Mouse (Mus musculus) heart, postnatal 0 days (tissue): ENCODE results near the gene Brca1.

Experiments used
- CTCF ChIP-seq: IDR thresholded peaks from 2 replicates; pipeline ENCODE4 v1.5.1; 2016; ENCODE audit warnings: antibody characterized with exemption, control low read depth, low read depth
- EP300 ChIP-seq: IDR thresholded peaks from 2 replicates; pipeline ENCODE4 v1.6.1; 2016; ENCODE audit warnings: antibody characterized with exemption, low read depth

DNA sequence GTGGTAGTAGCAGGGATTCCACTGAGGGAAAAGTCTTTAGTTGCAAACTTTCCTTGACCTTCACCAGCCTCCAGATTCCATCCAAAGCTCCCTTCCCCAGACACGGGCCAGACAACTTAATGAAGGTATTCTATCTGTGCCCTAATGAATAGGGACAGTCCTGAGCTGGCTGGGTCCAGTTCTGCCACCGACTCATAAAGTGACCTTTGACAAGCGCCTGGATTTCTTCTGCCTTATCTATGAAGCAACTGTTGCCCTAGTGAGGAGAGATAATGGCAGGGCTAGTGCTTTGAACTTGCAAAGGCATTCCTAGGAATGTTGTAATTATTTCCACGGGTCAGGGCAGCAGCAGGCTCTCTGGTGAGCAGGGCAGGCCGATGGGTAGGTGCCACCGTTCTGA lies 70.8 kb downstream of the Brca1 start:
- TF ChIP-seq CTCF: no peak
- no peak for TF ChIP-seq EP300
